Mouse (Mus musculus) cerebellum, adult 2 months (tissue): Measurements from ENCODE around the gene Fgf8. TPM values are rescaled to one million over a fixed set of nuclear protein-coding genes. Genes with fewer than 3 reads are reported as not detected.

Experiments used
- DNase-seq, 2 experiments: peaks; one replicate each; pipeline ENCODE4 v3.0.0; 2021
- H3K27ac ChIP-seq: fragments of 200-500 bp; 2 replicates; pipeline ENCODE4 v1.5.1; 2012; ENCODE audit warnings: low read length, control low read depth, inconsistent platforms; ENCODE audit not compliant: insufficient read depth
- H3K27me3 ChIP-seq: fragments of 200-500 bp; 2 replicates; pipeline ENCODE4 v1.6.1; 2012; ENCODE audit warnings: inconsistent platforms, mild to moderate bottlenecking, low read length, moderate library complexity; ENCODE audit not compliant: control insufficient read depth, insufficient read depth
- H3K4me1 ChIP-seq: fragments of 200-500 bp; 2 replicates; pipeline ENCODE4 v1.6.1; 2011; ENCODE audit warnings: low read length; ENCODE audit not compliant: control insufficient read depth, insufficient read depth
- H3K4me3 ChIP-seq: fragments of 200-500 bp; replicated peaks from 2 replicates; pipeline ENCODE3; 2011; ENCODE audit warnings: mild to moderate bottlenecking, low read depth, low read length, control low read depth; ENCODE audit not compliant: insufficient read depth
- CTCF ChIP-seq: fragments of 200-500 bp; IDR thresholded peaks from 2 replicates; pipeline ENCODE4 v1.5.1; 2011; ENCODE audit warnings: low read depth, mild to moderate bottlenecking, control low read depth, low read length, moderate library complexity, borderline replicate concordance; ENCODE audit not compliant: insufficient read depth
- POLR2A ChIP-seq: fragments of 200-500 bp; IDR thresholded peaks from 2 replicates; pipeline ENCODE4 v1.6.1; 2011; ENCODE audit warnings: low read length, control low read depth, borderline replicate concordance; ENCODE audit not compliant: insufficient read depth
- WGBS: fragments of 180-500 bp; shearing (Covaris S2); methylation state at CpG from one replicate; pipeline ENCODE4 v1.1.7; 2018; 5-methylcytosine and 5-hydroxymethylcytosine counted together
- polyA plus RNA-seq: library from polyadenylated mRNA; depleted of rRNA; stranded (reverse); fragments of >200 nt; gene quantifications from 2 replicates; pipeline ENCODE4 v1.2.3, GENCODE M21; 2012

Fgf8 gene
- polyA plus RNA-seq, 1 experiment = not detected

DNA sequence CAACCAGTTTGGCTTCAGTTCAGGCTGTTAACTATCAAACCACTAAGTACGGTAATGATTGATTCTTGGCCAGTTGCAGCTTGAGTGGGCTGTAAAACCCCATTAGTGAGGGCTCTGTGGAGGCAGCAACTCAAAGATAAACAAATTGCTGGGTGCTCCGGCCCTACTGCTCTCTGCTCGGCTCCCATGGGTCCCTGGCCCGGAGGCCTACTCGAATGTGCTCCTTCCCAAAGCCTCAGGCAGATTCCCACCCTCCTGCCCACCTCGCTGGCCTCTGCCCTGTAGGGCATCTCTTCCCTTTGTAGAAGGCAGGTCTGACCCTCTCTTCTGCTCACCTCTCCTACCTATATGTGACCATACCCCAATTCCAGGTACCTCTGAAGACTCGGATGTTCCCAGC lies 8.0 kb downstream of the Fgf8 start:
- DNase-seq = no peak
- Histone ChIP-seq H3K27ac (no peak overlapping the region), H3K4me1 (peaks cover 3% of the 10 kb centered on the region; the same call in 1 of the 2 replicates), H3K27me3 (peaks cover 3% of the 10 kb centered on the region; the same call in 1 of the 2 replicates), H3K4me3 (no peak overlapping the region)
- 76% methylated on average over 7 of the region's 7 CpGs for WGBS
- TF ChIP-seq POLR2A = no peak

- no peak for TF ChIP-seq POLR2A
- no peak for TF ChIP-seq CTCF
These were observed 8.5 kb downstream of the Fgf8 start for GRCm38 (mm10) chr19:45734191-45734590.

DNA sequence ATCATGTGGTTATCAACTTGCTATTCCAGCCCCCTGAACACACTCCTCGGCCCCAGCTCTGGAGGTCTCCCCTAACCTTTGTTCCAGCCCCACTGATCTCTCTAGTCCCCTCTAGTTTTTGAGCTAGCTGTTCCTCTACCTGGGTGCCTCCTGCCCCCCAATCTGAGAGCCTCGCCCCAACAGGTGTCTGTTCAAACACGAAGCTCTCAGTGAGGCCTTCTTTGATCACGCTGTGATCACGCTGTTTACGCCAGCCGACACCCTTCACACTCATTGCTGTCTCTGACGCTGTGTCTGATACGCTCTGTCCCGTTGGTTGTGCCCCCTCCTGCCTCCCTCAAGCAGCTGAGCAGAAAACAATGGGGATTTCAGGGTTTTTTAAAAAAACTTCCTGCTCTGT lies 9.2 kb downstream of the Fgf8 start:
- no peak for TF ChIP-seq CTCF
- no peak for TF ChIP-seq POLR2A
- WGBS = 54% methylated on average over 10 of the region's 10 CpGs
- no peak overlapping the region for H3K4me3 ChIP-seq
- H3K27me3 ChIP-seq = peaks cover 2% of the 10 kb centered on the region; the same call in 1 of the 2 replicates
- H3K27ac ChIP-seq = no peak overlapping the region
- peaks cover 3% of the 10 kb centered on the region; the same call in 1 of the 2 replicates for H3K4me1 ChIP-seq
- DNase-seq = no peak

More at GRCm38 (mm10) chr19:45734191-45734590, 8.5 kb downstream of the Fgf8 start:
- no peak overlapping the region for H3K4me3 ChIP-seq
- WGBS = 86% methylated on average over 5 of the region's 5 CpGs
- DNase-seq = no peak
- H3K27me3 ChIP-seq = peaks cover 2% of the 10 kb centered on the region; the same call in 1 of the 2 replicates
- peaks cover 3% of the 10 kb centered on the region; the same call in 1 of the 2 replicates for H3K4me1 ChIP-seq
- H3K27ac ChIP-seq = no peak overlapping the region

DNA sequence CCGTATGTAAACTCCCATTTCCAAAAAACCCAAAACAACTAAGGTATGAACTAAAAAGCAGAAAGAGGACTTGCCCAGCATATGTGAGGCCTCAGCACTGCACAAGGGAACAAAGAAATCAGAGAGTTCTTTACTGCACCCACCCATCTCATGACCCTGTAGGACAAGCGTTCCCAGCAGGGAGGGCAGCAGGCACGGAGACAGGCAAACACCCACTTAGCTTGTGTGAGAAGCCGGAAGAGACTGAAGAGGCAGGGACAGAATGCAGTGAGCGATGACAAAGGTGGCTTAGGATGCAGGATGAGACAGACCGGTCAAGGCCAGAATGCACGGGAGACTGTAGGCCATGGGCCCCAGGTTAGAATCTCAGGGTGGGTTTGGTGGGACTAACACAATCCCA lies 11.1 kb downstream of the Fgf8 start:
- Histone ChIP-seq H3K4me1 (no peaks in the 10 kb centered on the region), H3K27ac (no peak overlapping the region), H3K4me3 (no peak overlapping the region), H3K27me3 (no peaks in the 10 kb centered on the region; the same call in 1 of the 2 replicates)
- 92% methylated on average over 7 of the region's 7 CpGs for WGBS
- DNase-seq = no peak
- TF ChIP-seq CTCF = no peak
- TF ChIP-seq POLR2A = no peak

DNA sequence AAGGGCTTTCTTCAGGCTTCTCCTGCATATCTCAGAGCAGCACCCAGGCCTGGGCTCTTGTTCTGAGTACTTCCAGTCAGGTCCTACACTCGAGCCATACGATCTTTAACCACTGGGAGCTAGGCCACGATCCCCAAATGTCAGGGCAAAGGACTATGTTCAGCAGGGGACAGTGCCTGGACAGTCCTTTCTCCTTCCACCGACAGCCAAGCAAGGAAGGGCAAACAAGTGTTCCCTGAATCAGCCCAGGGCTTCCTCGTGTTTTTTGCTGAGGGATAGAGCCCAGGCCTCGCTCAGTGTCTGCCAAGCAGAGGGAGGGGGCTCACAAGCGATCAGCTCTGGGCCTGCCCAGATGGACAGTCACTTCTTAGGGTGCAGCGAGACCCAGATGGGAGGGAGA lies 12.7 kb downstream of the Fgf8 start:
- WGBS = 35% methylated on average over 8 of the region's 8 CpGs
- no peaks in the 10 kb centered on the region for H3K4me1 ChIP-seq
- H3K27ac ChIP-seq = no peak overlapping the region
- H3K4me3 ChIP-seq = no peak overlapping the region
- no peaks in the 10 kb centered on the region for H3K27me3 ChIP-seq
- no peak for DNase-seq
- TF ChIP-seq POLR2A = no peak
- no peak for TF ChIP-seq CTCF

- no peak for DNase-seq
- no peak overlapping the region for H3K4me3 ChIP-seq
- no peaks in the 10 kb centered on the region for H3K27me3 ChIP-seq
- no peak overlapping the region for H3K27ac ChIP-seq
- 82% methylated on average over 10 of the region's 10 CpGs for WGBS
- no peak for TF ChIP-seq POLR2A
- no peak for TF ChIP-seq CTCF
- H3K4me1 ChIP-seq = no peaks in the 10 kb centered on the region
These were observed 15.5 kb downstream of the Fgf8 start for GRCm38 (mm10) chr19:45727231-45727630.

- H3K27me3 ChIP-seq = no peaks in the 10 kb centered on the region
- 29% methylated on average over 14 of the region's 14 CpGs for WGBS
- no peak overlapping the region for H3K27ac ChIP-seq
- H3K4me1 ChIP-seq = no peaks in the 10 kb centered on the region
- DNase-seq = no peak
- TF ChIP-seq POLR2A (no peak), CTCF (no peak)
- H3K4me3 ChIP-seq = no peak overlapping the region
These were observed 16.9 kb downstream of the Fgf8 start for GRCm38 (mm10) chr19:45725677-45726277.

GRCm38 (mm10) chr19:45722188-45722587 lies 20.5 kb downstream of the Fgf8 start:
- Histone ChIP-seq H3K27ac (no peak overlapping the region), H3K4me1 (peaks cover 5% of the 10 kb centered on the region; the same call in 1 of the 2 replicates), H3K4me3 (no peak overlapping the region), H3K27me3 (no peaks in the 10 kb centered on the region)
- TF ChIP-seq CTCF (no peak), POLR2A (no peak)
- 76% methylated on average over 5 of the region's 5 CpGs for WGBS
- no peak for DNase-seq
